Mouse (Mus musculus) lung, adult 2 months (tissue): Measurements from ENCODE around the gene Defb25.

ENCODE experiments used
- CTCF ChIP-seq: fragments of 200-500 bp; IDR thresholded peaks from 2 replicates; pipeline ENCODE4 v1.5.1; 2011; ENCODE audit warnings: mild to moderate bottlenecking, low read length, control low read depth; ENCODE audit not compliant: insufficient read depth
- POLR2A ChIP-seq: fragments of 200-500 bp; IDR thresholded peaks from 2 replicates; pipeline ENCODE4 v1.6.1; 2011; ENCODE audit warnings: low read depth, mild to moderate bottlenecking, control low read depth, low read length, borderline replicate concordance; ENCODE audit errors: extremely low read depth

DNA sequence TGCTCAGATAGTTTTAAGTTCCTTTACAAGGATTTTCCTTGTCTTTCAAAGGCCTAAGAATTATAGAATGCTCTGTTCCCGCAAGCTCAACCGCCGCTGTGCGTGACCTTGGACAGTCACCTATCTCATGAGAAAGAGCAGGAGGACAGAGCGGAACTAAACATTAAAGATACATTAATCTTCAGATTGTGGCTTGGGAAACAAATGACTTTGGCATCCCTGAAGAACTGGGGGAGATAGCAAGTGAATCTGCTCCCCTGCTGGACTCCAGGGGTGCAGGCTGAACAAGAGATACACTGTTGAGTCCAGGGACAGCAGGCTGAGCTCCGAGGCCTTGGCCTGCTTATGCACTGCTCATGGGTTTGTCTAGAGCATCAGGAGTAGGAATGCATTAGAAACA is 22.8 kb downstream of the Defb25 start:
- TF ChIP-seq CTCF (no peak), POLR2A (no peak)
